Mouse (Mus musculus) CH12.LX (cell line): ENCODE data around the gene Grm5. TPM values are rescaled to one million over a fixed set of nuclear protein-coding genes. Genes with fewer than 3 reads are reported as not detected.

Source experiments
- DNase-seq: peaks from one replicate; pipeline ENCODE4 v3.0.0-alpha.2; 2013; ENCODE audit errors: extremely low read depth
- H3K27ac ChIP-seq: 2 replicates; pipeline ENCODE4 v1.5.1; 2012; ENCODE audit warnings: low read depth, mild to moderate bottlenecking, control low read depth, moderate library complexity; ENCODE audit not compliant: insufficient read depth
- H3K27me3 ChIP-seq: replicated peaks from 2 replicates; pipeline ENCODE3; 2012; ENCODE audit warnings: inconsistent platforms
- H3K36me3 ChIP-seq, 2 experiments: replicated peaks in 1 of 2; 2 replicates each; pipeline versions ENCODE3 to v1.6.1; 2012; ENCODE audit warnings: inconsistent platforms in 1 of 2, low read length in 1 of 2, mild to moderate bottlenecking in 1 of 2, mixed read lengths in 1 of 2, moderate library complexity in 1 of 2; ENCODE audit not compliant: control insufficient read depth in 1 of 2, insufficient read depth in 1 of 2
- H3K4me1 ChIP-seq, 2 experiments: 2 replicates each; pipeline ENCODE4 v1.6.1; 2012; ENCODE audit warnings: inconsistent platforms in 1 of 2, moderate library complexity in 1 of 2; ENCODE audit not compliant: insufficient read depth in 2 of 2, control insufficient read depth in 1 of 2
- H3K4me2 ChIP-seq: 2 replicates; pipeline ENCODE4 v1.6.1; 2012; ENCODE audit warnings: low read depth, mild to moderate bottlenecking, control low read depth; ENCODE audit not compliant: poor library complexity, insufficient read depth, severe bottlenecking
- H3K4me3 ChIP-seq, 3 experiments: fragments of 150-350 bp in 1 of 3; sonication (generic) in 1 of 3; replicated peaks in 1 of 3; 2 replicates each; pipeline versions ENCODE3 to v1.5.1; 2011 to 2012; ENCODE audit warnings: low read depth in 2 of 3, low read length in 2 of 3, mild to moderate bottlenecking in 2 of 3, moderate library complexity in 2 of 3, control low read depth in 1 of 3, improper control_type of control experiment in 1 of 3, inconsistent platforms in 1 of 3, mixed read lengths in 1 of 3; ENCODE audit not compliant: poor library complexity in 1 of 3
- H3K79me2 ChIP-seq: replicated peaks from 2 replicates; pipeline ENCODE4 v1.6.1; 2012; ENCODE audit warnings: mild to moderate bottlenecking, moderate library complexity; ENCODE audit not compliant: control insufficient read depth, poor library complexity, insufficient read depth, severe bottlenecking; ENCODE audit errors: extremely low read depth
- H3K9ac ChIP-seq: 2 replicates; pipeline ENCODE4 v1.6.1; 2012; ENCODE audit warnings: low read depth, mild to moderate bottlenecking, control low read depth, moderate library complexity; ENCODE audit not compliant: insufficient read depth
- H3K9me3 ChIP-seq: replicated peaks from 2 replicates; pipeline ENCODE3; 2012; ENCODE audit warnings: low read length, inconsistent platforms, mixed read lengths
- BHLHE40 ChIP-seq: IDR thresholded peaks from 2 replicates; pipeline ENCODE4 v1.6.1; 2011; ENCODE audit warnings: mild to moderate bottlenecking, low read depth, low read length, improper control_type of control experiment
- CHD2 ChIP-seq: IDR thresholded peaks from 2 replicates; pipeline ENCODE4 v1.6.1; 2011; ENCODE audit warnings: low read length, improper control_type of control experiment
- CTCF ChIP-seq, 2 experiments: IDR thresholded peaks in 1 of 2; conservative IDR thresholded peaks in 1 of 2; 2 replicates each; pipeline ENCODE4 v1.5.1; 2011 to 2012; ENCODE audit warnings: low read depth in 2 of 2, low read length in 2 of 2, improper control_type of control experiment in 1 of 2, inconsistent platforms in 1 of 2, mild to moderate bottlenecking in 1 of 2, moderate library complexity in 1 of 2
- EP300 ChIP-seq: IDR thresholded peaks from 2 replicates; pipeline ENCODE4 v1.6.1; 2011; ENCODE audit warnings: low read length, improper control_type of control experiment
- ETS1 ChIP-seq: conservative IDR thresholded peaks from 2 replicates; pipeline ENCODE4 v1.6.1; 2012; ENCODE audit warnings: low read depth, mild to moderate bottlenecking, inconsistent platforms, low read length, improper control_type of control experiment, moderate library complexity
- GABPA ChIP-seq: IDR thresholded peaks from 2 replicates; pipeline ENCODE4 v1.6.1; 2012; ENCODE audit warnings: low read depth, low read length, improper control_type of control experiment, inconsistent platforms; ENCODE audit not compliant: insufficient replicate concordance
- IRF4 ChIP-seq: IDR thresholded peaks from 2 replicates; pipeline ENCODE4 v1.6.1; 2014; ENCODE audit warnings: low read depth, mild to moderate bottlenecking, inconsistent platforms, low read length, improper control_type of control experiment
- JUN ChIP-seq: IDR thresholded peaks from 2 replicates; pipeline ENCODE4 v1.6.1; 2011; ENCODE audit warnings: low read depth, mild to moderate bottlenecking, low read length, improper control_type of control experiment, moderate library complexity; ENCODE audit not compliant: insufficient read depth
- JUND ChIP-seq: conservative IDR thresholded peaks from 2 replicates; pipeline ENCODE4 v1.6.1; 2011; ENCODE audit warnings: low read depth, low read length, improper control_type of control experiment
- KAT2A ChIP-seq: IDR thresholded peaks from 2 replicates; pipeline ENCODE4 v1.6.1; 2012; ENCODE audit warnings: low read length, improper control_type of control experiment, inconsistent platforms; ENCODE audit not compliant: insufficient replicate concordance
- MAX ChIP-seq: IDR thresholded peaks from 2 replicates; pipeline ENCODE4 v1.6.1; 2011; ENCODE audit warnings: low read length, improper control_type of control experiment
- MAZ ChIP-seq: IDR thresholded peaks from 2 replicates; pipeline ENCODE4 v1.6.1; 2012; ENCODE audit warnings: low read depth, mild to moderate bottlenecking, inconsistent platforms, low read length, improper control_type of control experiment, moderate library complexity
- MXI1 ChIP-seq: IDR thresholded peaks from 2 replicates; pipeline ENCODE4 v1.6.1; 2011; ENCODE audit warnings: mild to moderate bottlenecking, low read depth, low read length, improper control_type of control experiment
- MYC ChIP-seq: IDR thresholded peaks from 2 replicates; pipeline ENCODE4 v1.6.1; 2011; ENCODE audit warnings: low read depth, mild to moderate bottlenecking, improper control_type of control experiment, low read length
- NELFE ChIP-seq: IDR thresholded peaks from 2 replicates; pipeline ENCODE4 v1.6.1; 2011; ENCODE audit warnings: low read depth, low read length, improper control_type of control experiment
- PAX5 ChIP-seq: IDR thresholded peaks from 2 replicates; pipeline ENCODE4 v1.6.1; 2012; ENCODE audit warnings: low read length, inconsistent platforms, mixed read lengths
- POLR2A ChIP-seq: IDR thresholded peaks from 2 replicates; pipeline ENCODE4 v1.6.1; 2011; ENCODE audit warnings: low read depth, mild to moderate bottlenecking, improper control_type of control experiment, low read length
- POLR2AphosphoS2 ChIP-seq: IDR thresholded peaks from 2 replicates; pipeline ENCODE4 v1.6.1; 2011; ENCODE audit warnings: low read depth, low read length, improper control_type of control experiment
- RAD21 ChIP-seq: IDR thresholded peaks from 2 replicates; pipeline ENCODE4 v1.6.1; 2011; ENCODE audit warnings: low read depth, mild to moderate bottlenecking, low read length, improper control_type of control experiment, moderate library complexity
- SIN3A ChIP-seq: IDR thresholded peaks from 2 replicates; pipeline ENCODE4 v1.6.1; 2012; ENCODE audit warnings: low read length, improper control_type of control experiment, inconsistent platforms
- SMC3 ChIP-seq: IDR thresholded peaks from 2 replicates; pipeline ENCODE4 v1.6.1; 2011; ENCODE audit warnings: low read depth, low read length, improper control_type of control experiment
- TBP ChIP-seq: conservative IDR thresholded peaks from 2 replicates; pipeline ENCODE4 v1.6.1; 2011; ENCODE audit warnings: low read depth, low read length, improper control_type of control experiment
- TCF12 ChIP-seq: IDR thresholded peaks from 2 replicates; pipeline ENCODE4 v1.6.1; 2014; ENCODE audit warnings: low read depth, mild to moderate bottlenecking, inconsistent platforms, low read length, improper control_type of control experiment
- UBTF ChIP-seq: IDR thresholded peaks from 2 replicates; pipeline ENCODE4 v1.6.1; 2012; ENCODE audit warnings: low read depth, mild to moderate bottlenecking, inconsistent platforms, low read length, improper control_type of control experiment, moderate library complexity
- USF1 ChIP-seq: IDR thresholded peaks from 2 replicates; pipeline ENCODE4 v1.6.1; 2014; ENCODE audit warnings: low read depth, mild to moderate bottlenecking, inconsistent platforms, low read length, improper control_type of control experiment
- ZC3H11A ChIP-seq: IDR thresholded peaks from 2 replicates; pipeline ENCODE4 v1.6.1; 2012; ENCODE audit warnings: low read depth, mild to moderate bottlenecking, inconsistent platforms, low read length, improper control_type of control experiment
- ZMIZ1 ChIP-seq: IDR thresholded peaks from 2 replicates; pipeline ENCODE4 v1.6.1; 2012; ENCODE audit warnings: low read depth, mild to moderate bottlenecking, inconsistent platforms, low read length, improper control_type of control experiment
- ZNF384 ChIP-seq: IDR thresholded peaks from 2 replicates; pipeline ENCODE4 v1.6.1; 2012; ENCODE audit warnings: low read depth, low read length, improper control_type of control experiment, inconsistent platforms
- dilution Hi-C: fragments of 300-500 bp; cut with MboI; formaldehyde crosslinking; loops from 2 replicates; pipeline ENCODE4 v1.14.3; 2020; ENCODE audit warnings: low sequenced_read_pairs; ENCODE audit not compliant: extremely low pct_unique_long_range_greater_than_20kb, extremely low pct_ligation_motif_present
- in situ Hi-C: fragments of 300-500 bp; cut with MboI; formaldehyde crosslinking; loops from 3 replicates; pipeline ENCODE4 v1.14.3; 2019; ENCODE audit warnings: low sequenced_read_pairs, low pct_ligation_motif_present, low pct_unique_long_range_greater_than_20kb, mixed read lengths
- polyA plus RNA-seq: library from polyadenylated mRNA; unstranded; fragments of >175 nt; gene quantifications from 2 replicates; pipeline ENCODE4 v1.2.1, GENCODE M21; 2012; ENCODE audit warnings: low read depth; ENCODE audit not compliant: insufficient read length
- total RNA-seq, 2 experiments: library from RNA; depleted of rRNA; stranded (reverse); fragments of 300-350 nt in 1 of 2; fragments of >200 nt in 1 of 2; gene quantifications; 2 replicates each; pipeline ENCODE4 v1.2.3; 2012 to 2014

Grm5 gene
- total and polyA plus RNA-seq, 3 experiments = 0.03 TPM; not detected in 2

DNA sequence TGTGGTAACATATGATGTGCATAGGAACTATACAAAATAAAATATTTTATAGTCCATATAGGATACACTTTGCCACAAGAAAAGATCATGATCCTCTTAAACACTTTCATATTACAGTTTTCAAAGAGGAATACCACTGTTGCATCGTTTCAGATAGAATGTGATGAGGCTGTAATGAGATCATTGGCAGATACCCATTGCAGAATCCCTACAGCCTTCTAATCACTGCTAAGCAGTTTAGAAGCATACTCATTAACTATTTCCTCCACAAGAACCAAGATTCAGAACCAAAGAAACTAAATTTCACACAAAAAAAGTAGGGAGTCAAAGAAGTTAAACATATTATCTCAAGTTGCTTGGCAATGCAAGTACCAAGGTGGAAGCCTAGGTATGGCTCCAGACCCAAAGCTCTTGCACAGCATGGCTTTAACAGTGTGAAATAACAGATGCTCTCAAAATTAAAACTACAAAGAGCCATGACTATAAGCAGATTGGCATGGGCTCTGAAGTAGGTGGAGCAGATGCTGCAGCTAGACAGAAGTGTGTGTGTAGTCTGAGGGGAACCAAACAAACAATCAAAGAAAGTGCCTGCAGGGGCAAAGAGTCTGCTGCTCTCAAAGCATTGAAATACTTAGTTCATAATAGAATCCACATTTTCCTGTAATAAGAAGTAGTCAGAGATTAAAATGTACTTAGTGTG lies 575.7 kb downstream of the Grm5 start:
- Histone ChIP-seq H3K36me3 (no peaks in the 10 kb centered on the region), H3K27me3 (no peaks in the 10 kb centered on the region), H3K9me3 (no peaks in the 10 kb centered on the region), H3K4me2 (no peak overlapping the region), H3K27ac (no peak overlapping the region), H3K4me1 (no peaks in the 10 kb centered on the region)
- in situ Hi-C loops = no loop called here
- TF ChIP-seq MYC = no peak
- no peak for TF ChIP-seq ETS1
- TF ChIP-seq TBP = no peak
- no peak for TF ChIP-seq EP300
- no peak for TF ChIP-seq ZMIZ1
- TF ChIP-seq UBTF = no peak
- no peak for TF ChIP-seq CHD2
- no peak for TF ChIP-seq CTCF (conservative IDR thresholded peaks at IDR 0.05 in 1 of 2, IDR thresholded peaks at IDR 0.05 in 1 of 2; ENCODE audit: low read depth in 2 of 2, low read length in 2 of 2)
- no peak for TF ChIP-seq GABPA
- TF ChIP-seq KAT2A = no peak
- TF ChIP-seq TCF12 = no peak
- TF ChIP-seq POLR2AphosphoS2 = no peak
- TF ChIP-seq RAD21 = no peak
- no peak for TF ChIP-seq NELFE
- TF ChIP-seq POLR2A = no peak
- no peak for TF ChIP-seq PAX5
- TF ChIP-seq JUN = no peak
- TF ChIP-seq USF1 = no peak
- TF ChIP-seq, all 38 proteins: peak for 0
- dilution Hi-C loops = no loop called here
- Histone ChIP-seq H3K79me2 (no peaks in the 10 kb centered on the region), H3K4me3 (no peak overlapping the region), H3K9ac (no peak overlapping the region)
- DNase-seq = no peak

DNA sequence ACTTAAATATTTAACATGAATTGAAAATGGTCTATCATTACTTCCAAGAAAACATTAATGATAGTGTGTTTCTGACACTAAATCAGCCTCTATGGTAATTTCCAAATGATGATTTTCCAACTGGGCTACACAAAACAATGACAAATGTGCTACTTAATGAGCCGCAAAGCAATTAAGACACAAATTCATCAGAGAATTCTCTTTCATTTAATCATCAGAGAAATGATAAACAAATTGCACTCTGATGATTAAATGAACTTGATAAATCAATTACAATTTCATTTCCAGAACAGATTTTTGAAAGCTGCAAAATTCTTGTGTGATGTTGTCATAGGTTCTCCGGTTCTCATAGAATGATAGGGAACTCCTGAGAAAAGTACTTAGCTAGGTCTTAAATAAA lies 577.6 kb downstream of the Grm5 start:
- Histone ChIP-seq H3K36me3 (no peaks in the 10 kb centered on the region), H3K4me1 (no peaks in the 10 kb centered on the region), H3K9me3 (no peaks in the 10 kb centered on the region), H3K4me2 (no peak overlapping the region), H3K79me2 (no peaks in the 10 kb centered on the region), H3K9ac (no peak overlapping the region), H3K27ac (no peak overlapping the region), H3K27me3 (no peaks in the 10 kb centered on the region), H3K4me3 (no peak overlapping the region)
- dilution Hi-C loops = no loop called here
- in situ Hi-C loops = no loop called here
- DNase-seq = no peak
- TF ChIP-seq MAX (no peak), CHD2 (no peak), ETS1 (no peak), ZNF384 (no peak), JUND (no peak), MAZ (no peak), TCF12 (no peak), POLR2AphosphoS2 (no peak), ZC3H11A (no peak), ZMIZ1 (no peak), GABPA (no peak), IRF4 (no peak), BHLHE40 (no peak), SIN3A (no peak), MXI1 (no peak), SMC3 (no peak)
